ENCODE assay signal across 8 mouse cellular contexts in the genomic region with DNA sequence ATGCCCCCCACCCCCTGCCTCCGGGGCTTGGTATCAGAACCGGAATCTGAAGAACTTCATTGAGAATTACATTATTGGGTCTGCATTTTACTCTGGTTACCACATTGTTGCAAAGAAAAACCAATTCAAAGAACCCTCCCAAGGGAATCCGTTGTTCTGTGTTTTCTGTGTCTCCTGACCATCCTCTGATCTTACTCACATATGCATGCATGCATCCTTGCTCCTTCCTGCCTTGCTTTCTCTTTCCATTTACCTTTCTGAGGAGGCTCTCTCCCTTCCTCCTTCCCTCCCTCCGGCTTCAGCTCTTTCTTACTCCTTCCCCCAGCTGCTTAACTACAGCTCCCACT. TPM values are rescaled to one million over a fixed set of nuclear protein-coding genes. Genes with fewer than 3 reads are reported as not detected.
DNase-seq lines count a peak whose midpoint lies in the region; ATAC-seq and TF ChIP-seq lines count a peak whose summit lies in the region.

No protein-coding gene starts in this region.

- no peak overlapping the region for H3K27ac ChIP-seq in lung, embryonic 14.5 days (ENCODE audit: low read depth)
- H3K27ac ChIP-seq in embryonic fibroblast, embryonic 13.5 days (ENCODE audit: insufficient read depth, low read length) = no peak overlapping the region
- H3K27ac ChIP-seq in limb, embryonic 11.5 days (replicated peaks; ENCODE audit: low read depth, low read length) = no peak overlapping the region
- H3K27ac ChIP-seq in olfactory bulb, adult 2 months (ENCODE audit: insufficient read depth, low read depth, low read length) = peak overlapping the region; percentile 75

- no peaks in the 10 kb centered on the region for H3K36me3 ChIP-seq in lung, embryonic 14.5 days (ENCODE audit: insufficient read depth)
- H3K36me3 ChIP-seq in limb, embryonic 11.5 days (ENCODE audit: control insufficient read depth, insufficient read depth, low read length) = no peaks in the 10 kb centered on the region

- peak overlapping the region; percentile 34 for H3K4me3 ChIP-seq in lung, embryonic 14.5 days (ENCODE audit: low read depth, low read length)
- H3K4me3 ChIP-seq in embryonic fibroblast, embryonic 13.5 days (ENCODE audit: insufficient read depth, low read length) = peak overlapping the region; percentile 51
- peak overlapping the region; percentile 47 for H3K4me3 ChIP-seq in limb, embryonic 11.5 days (ENCODE audit: low read depth, low read length)
- H3K4me3 ChIP-seq in olfactory bulb, adult 2 months (ENCODE audit: insufficient read depth, low read depth, low read length) = peak overlapping the region; percentile 67

- no peaks in the 10 kb centered on the region for H3K9me3 ChIP-seq in lung, embryonic 14.5 days (ENCODE audit: low read depth, low read length)
- H3K9me3 ChIP-seq in limb, embryonic 11.5 days (ENCODE audit: control insufficient read depth, low read length) = no peaks in the 10 kb centered on the region

- H3K4me2 ChIP-seq in lung, embryonic 14.5 days = peak overlapping the region; percentile 70
- peak overlapping the region; percentile 81 for H3K4me2 ChIP-seq in limb, embryonic 11.5 days (ENCODE audit: low read depth, severe bottlenecking)

- no peak for TF ChIP-seq POLR2A in embryonic fibroblast, embryonic 13.5 days (IDR thresholded peaks at IDR 0.05; ENCODE audit: low read depth, low read length)
- TF ChIP-seq POLR2A in olfactory bulb, adult 2 months (IDR thresholded peaks at IDR 0.05; ENCODE audit: insufficient read depth, low read depth, low read length) = no peak

- 35% methylated on average over 4 of the region's 4 CpGs for WGBS in lung, embryonic 14.5 days
- WGBS in limb, embryonic 11.5 days = 32% methylated on average over 4 of the region's 4 CpGs
- WGBS in olfactory bulb, adult 2 months = 29% methylated on average over 4 of the region's 4 CpGs

- ATAC-seq in lung, embryonic 14.5 days (ENCODE audit: insufficient read depth) = no peak
- no peak for ATAC-seq in limb, embryonic 11.5 days (ENCODE audit: insufficient number of reproducible peaks, low FRiP score, low TSS enrichment, low read depth)

- TF ChIP-seq CTCF in lung, embryonic 14.5 days (IDR thresholded peaks at IDR 0.05; ENCODE audit: low read depth) = no peak
- no peak for TF ChIP-seq CTCF in embryonic fibroblast, embryonic 13.5 days (IDR thresholded peaks at IDR 0.05; ENCODE audit: borderline replicate concordance, insufficient read depth, low read length)
- TF ChIP-seq CTCF in olfactory bulb, adult 2 months (IDR thresholded peaks at IDR 0.05; ENCODE audit: insufficient read depth, low read depth, low read length) = no peak

- H3K4me1 ChIP-seq in lung, embryonic 14.5 days (ENCODE audit: insufficient read depth) = no peaks in the 10 kb centered on the region
- H3K4me1 ChIP-seq in embryonic fibroblast, embryonic 13.5 days (ENCODE audit: control insufficient read depth, insufficient read depth, low read length) = no peaks in the 10 kb centered on the region
- H3K4me1 ChIP-seq in limb, embryonic 11.5 days (ENCODE audit: control insufficient read depth, insufficient read depth, low read length) = peaks cover 21% of the 10 kb centered on the region
- H3K4me1 ChIP-seq in olfactory bulb, adult 2 months (ENCODE audit: control insufficient read depth, insufficient read depth, low read length) = peaks cover 3% of the 10 kb centered on the region; the same call in 1 of the 2 replicates

- peaks cover 5% of the 10 kb centered on the region for H3K27me3 ChIP-seq in lung, embryonic 14.5 days (ENCODE audit: insufficient read depth, low read length)
- no peaks in the 10 kb centered on the region for H3K27me3 ChIP-seq in limb, embryonic 11.5 days (ENCODE audit: control insufficient read depth, insufficient read depth, low read length)

- intact Hi-C loops in left cerebral cortex, postnatal 14 days (cut with DNase I) = loop anchor here (2.0 to 10.0 kb wide), 4 partner anchors 113 to 280 kb away; no protein-coding TSS in a partner anchor

- H3K9ac ChIP-seq in lung, embryonic 14.5 days = peak overlapping the region; percentile 32; the same call in 1 of the 2 replicates
- H3K9ac ChIP-seq in limb, embryonic 11.5 days (ENCODE audit: low read length) = peak overlapping the region; percentile 64

- DNase-seq in lung, embryonic 14.5 days = no peak
- no peak for DNase-seq in lung, adult 18-20 months
- peak; percentile 23 for DNase-seq in limb, embryonic 11.5 days (ENCODE audit: low spot score)
- DNase-seq in adrenal gland, postnatal 4 days (ENCODE audit: low spot score in 2 of 2) = no peak
- no peak for DNase-seq in spleen, postnatal 14 days (ENCODE audit: low spot score in 2 of 2)
- no peak for DNase-seq in left cerebral cortex, postnatal 14 days (ENCODE audit: low spot score in 2 of 2)

RNA-seq across cellular contexts. Expression of a gene that starts 0.2 kb away (rescaled TPM):
- polyA plus RNA-seq in lung, embryonic 14.5 days (2014; fragmentation: Nextera tagmentation; extraction: Ambion mirVana) = 32.6 and 36.6 TPM in 2 replicates
- polyA plus RNA-seq in embryonic fibroblast, embryonic 13.5 days (2011; ENCODE audit: insufficient read length, low read depth, missing spikeins) = 122 and 205 TPM in 2 replicates
- polyA plus RNA-seq in limb, embryonic 11.5 days (2014; fragmentation: Nextera tagmentation; extraction: Ambion mirVana) = 23.3 and 27.4 TPM in 2 replicates
- polyA plus RNA-seq in olfactory bulb, adult 2 months (2012; ENCODE audit: insufficient read depth, insufficient read length, low replicate concordance, missing spikeins) = not detected in 2 replicates
- 100 to 1,000 TPM; 116 to 120 TPM for total RNA-seq in adrenal gland, postnatal 4 days (2021)
- total RNA-seq in left cerebral cortex, postnatal 14 days (2021) = 10 to 100 TPM; 73.2 to 94.7 TPM

Comparison
In these comparisons a context has a peak if more than half of its experiments do, and no peak if none do; other contexts are left out.
1. RNA of a gene that starts 0.2 kb away (polyA plus RNA-seq): 122 to 205 TPM in embryonic fibroblast, embryonic 13.5 days, 32.6 to 36.6 TPM in lung, embryonic 14.5 days and 23.3 to 27.4 TPM in limb, embryonic 11.5 days; not detected in olfactory bulb, adult 2 months; every median in the first group is over 10 times any median in the second.
2. Peak in every context shown above with its lines, with median percentiles within 50 percentile points of each other: H3K4me3 ChIP-seq.